Mouse (Mus musculus): ENCODE results near the gene Galnt14. TPM values are rescaled to one million over a fixed set of nuclear protein-coding genes. Genes with fewer than 3 reads are reported as not detected.

Gene Galnt14
- polyA plus RNA-seq, 1 experiment from 2014 or later: 25.2 TPM

- WGBS: 19% methylated on average over 11 of the region's 11 CpGs
- peak; percentile 69; the same call in 1 of the 2 replicates for ATAC-seq
- Histone ChIP-seq H3K4me1 (ENCODE audit: control insufficient read depth, insufficient read depth, low read length) (peaks cover 12% of the 10 kb centered on the region), H3K9ac (ENCODE audit: low read depth, low read length) (peak overlapping the region; percentile 14; the same call in 1 of the 2 replicates), H3K4me3 (ENCODE audit: low read depth, low read length) (no peak overlapping the region), H3K27me3 (ENCODE audit: control insufficient read depth, insufficient read depth, low read depth, low read length) (no peaks in the 10 kb centered on the region), H3K36me3 (ENCODE audit: control insufficient read depth, insufficient read depth, low read length) (no peaks in the 10 kb centered on the region), H3K27ac (ENCODE audit: low read length) (peak overlapping the region; percentile 55; the same call in 1 of the 2 replicates), H3K9me3 (replicated peaks; ENCODE audit: control insufficient read depth, low read length, poor library complexity, severe bottlenecking) (no peaks in the 10 kb centered on the region), H3K4me2 (ENCODE audit: low read length) (peak overlapping the region; percentile 12; the same call in 1 of the 2 replicates)
Measured at GRCm38 (mm10) chr17:73477096-73478076, 232.9 kb downstream of the Galnt14 start.

GRCm38 (mm10) chr17:73474371-73474770, 235.9 kb downstream of the Galnt14 start:
- no peaks in the 10 kb centered on the region for H3K36me3 ChIP-seq (ENCODE audit: control insufficient read depth, insufficient read depth, low read length)
- no peaks in the 10 kb centered on the region for H3K27me3 ChIP-seq (ENCODE audit: control insufficient read depth, insufficient read depth, low read depth, low read length)
- no peaks in the 10 kb centered on the region for H3K9me3 ChIP-seq (replicated peaks; ENCODE audit: control insufficient read depth, low read length, poor library complexity, severe bottlenecking)
- H3K4me3 ChIP-seq (ENCODE audit: low read depth, low read length): no peak overlapping the region
- peaks cover 12% of the 10 kb centered on the region for H3K4me1 ChIP-seq (ENCODE audit: control insufficient read depth, insufficient read depth, low read length)
- H3K4me2 ChIP-seq (ENCODE audit: low read length): no peak overlapping the region
- 33% methylated on average over 7 of the region's 7 CpGs for WGBS
- H3K9ac ChIP-seq (ENCODE audit: low read depth, low read length): no peak overlapping the region
- ATAC-seq: no peak
- H3K27ac ChIP-seq (ENCODE audit: low read length): no peak overlapping the region

- no peak overlapping the region for H3K9ac ChIP-seq (ENCODE audit: low read depth, low read length)
- H3K4me3 ChIP-seq (ENCODE audit: low read depth, low read length): no peak overlapping the region
- ATAC-seq: no peak
- no peaks in the 10 kb centered on the region for H3K36me3 ChIP-seq (ENCODE audit: control insufficient read depth, insufficient read depth, low read length)
- no peaks in the 10 kb centered on the region for H3K27me3 ChIP-seq (ENCODE audit: control insufficient read depth, insufficient read depth, low read depth, low read length)
- peaks cover 12% of the 10 kb centered on the region for H3K4me1 ChIP-seq (ENCODE audit: control insufficient read depth, insufficient read depth, low read length)
- 86% methylated on average over 3 of the region's 3 CpGs for WGBS
- H3K4me2 ChIP-seq (ENCODE audit: low read length): no peak overlapping the region
- H3K27ac ChIP-seq (ENCODE audit: low read length): no peak overlapping the region
- no peaks in the 10 kb centered on the region for H3K9me3 ChIP-seq (replicated peaks; ENCODE audit: control insufficient read depth, low read length, poor library complexity, severe bottlenecking)
Measured at GRCm38 (mm10) chr17:73473012-73473411, 237.2 kb downstream of the Galnt14 start.

- Histone ChIP-seq H3K4me2 (ENCODE audit: low read length) (no peak overlapping the region), H3K9me3 (replicated peaks; ENCODE audit: control insufficient read depth, low read length, poor library complexity, severe bottlenecking) (no peaks in the 10 kb centered on the region), H3K9ac (ENCODE audit: low read depth, low read length) (no peak overlapping the region), H3K27me3 (ENCODE audit: control insufficient read depth, insufficient read depth, low read depth, low read length) (no peaks in the 10 kb centered on the region), H3K27ac (ENCODE audit: low read length) (no peak overlapping the region), H3K4me3 (ENCODE audit: low read depth, low read length) (no peak overlapping the region), H3K4me1 (ENCODE audit: control insufficient read depth, insufficient read depth, low read length) (no peaks in the 10 kb centered on the region), H3K36me3 (ENCODE audit: control insufficient read depth, insufficient read depth, low read length) (no peaks in the 10 kb centered on the region)
- WGBS: 84% methylated on average over 4 of the region's 4 CpGs
- ATAC-seq: no peak
Measured at GRCm38 (mm10) chr17:73460874-73461273, 249.4 kb downstream of the Galnt14 start.

- H3K27me3 ChIP-seq (ENCODE audit: control insufficient read depth, insufficient read depth, low read depth, low read length): no peaks in the 10 kb centered on the region
- H3K36me3 ChIP-seq (ENCODE audit: control insufficient read depth, insufficient read depth, low read length): no peaks in the 10 kb centered on the region
- 79% methylated on average over 4 of the region's 4 CpGs for WGBS
- H3K9ac ChIP-seq (ENCODE audit: low read depth, low read length): no peak overlapping the region
- H3K27ac ChIP-seq (ENCODE audit: low read length): no peak overlapping the region
- H3K4me1 ChIP-seq (ENCODE audit: control insufficient read depth, insufficient read depth, low read length): no peaks in the 10 kb centered on the region
- no peak overlapping the region for H3K4me2 ChIP-seq (ENCODE audit: low read length)
- no peak for ATAC-seq
- no peaks in the 10 kb centered on the region for H3K9me3 ChIP-seq (replicated peaks; ENCODE audit: control insufficient read depth, low read length, poor library complexity, severe bottlenecking)
- no peak overlapping the region for H3K4me3 ChIP-seq (ENCODE audit: low read depth, low read length)
Measured at GRCm38 (mm10) chr17:73458741-73459140, 251.5 kb downstream of the Galnt14 start.

- ATAC-seq: no peak
- Histone ChIP-seq H3K27ac (ENCODE audit: low read length) (no peak overlapping the region), H3K4me2 (ENCODE audit: low read length) (no peak overlapping the region), H3K4me3 (ENCODE audit: low read depth, low read length) (no peak overlapping the region), H3K9ac (ENCODE audit: low read depth, low read length) (no peak overlapping the region), H3K27me3 (ENCODE audit: control insufficient read depth, insufficient read depth, low read depth, low read length) (no peaks in the 10 kb centered on the region), H3K36me3 (ENCODE audit: control insufficient read depth, insufficient read depth, low read length) (no peaks in the 10 kb centered on the region), H3K4me1 (ENCODE audit: control insufficient read depth, insufficient read depth, low read length) (no peaks in the 10 kb centered on the region), H3K9me3 (replicated peaks; ENCODE audit: control insufficient read depth, low read length, poor library complexity, severe bottlenecking) (no peaks in the 10 kb centered on the region)
- WGBS: 94% methylated on average over 2 of the region's 2 CpGs
Measured at GRCm38 (mm10) chr17:73456551-73456950, 253.7 kb downstream of the Galnt14 start.

- no peak overlapping the region for H3K4me2 ChIP-seq (ENCODE audit: low read length)
- 0 out of 2 replicates have a peak, but pooled peaks cover 2% of the 10 kb centered on the region for H3K4me1 ChIP-seq (ENCODE audit: control insufficient read depth, insufficient read depth, low read length)
- no peak overlapping the region for H3K4me3 ChIP-seq (ENCODE audit: low read depth, low read length)
- no peak overlapping the region for H3K9ac ChIP-seq (ENCODE audit: low read depth, low read length)
- 59% methylated on average over 3 of the region's 3 CpGs for WGBS
- no peak for ATAC-seq
- H3K27ac ChIP-seq (ENCODE audit: low read length): no peak overlapping the region
- no peaks in the 10 kb centered on the region for H3K36me3 ChIP-seq (ENCODE audit: control insufficient read depth, insufficient read depth, low read length)
- no peaks in the 10 kb centered on the region for H3K27me3 ChIP-seq (ENCODE audit: control insufficient read depth, insufficient read depth, low read depth, low read length)
- no peaks in the 10 kb centered on the region for H3K9me3 ChIP-seq (replicated peaks; ENCODE audit: control insufficient read depth, low read length, poor library complexity, severe bottlenecking)
Measured at GRCm38 (mm10) chr17:73453646-73454045, 256.6 kb downstream of the Galnt14 start.

GRCm38 (mm10) chr17:73452151-73452760, 258.0 kb downstream of the Galnt14 start:
- H3K9ac ChIP-seq (ENCODE audit: low read depth, low read length): no peak overlapping the region
- no peaks in the 10 kb centered on the region for H3K9me3 ChIP-seq (replicated peaks; ENCODE audit: control insufficient read depth, low read length, poor library complexity, severe bottlenecking)
- 0 out of 2 replicates have a peak, but pooled peaks cover 2% of the 10 kb centered on the region for H3K4me1 ChIP-seq (ENCODE audit: control insufficient read depth, insufficient read depth, low read length)
- no peak overlapping the region for H3K4me3 ChIP-seq (ENCODE audit: low read depth, low read length)
- no peaks in the 10 kb centered on the region for H3K36me3 ChIP-seq (ENCODE audit: control insufficient read depth, insufficient read depth, low read length)
- H3K27ac ChIP-seq (ENCODE audit: low read length): 0 out of 2 replicates have a peak overlapping the region, but pooled peaks have one; percentile 7
- H3K27me3 ChIP-seq (ENCODE audit: control insufficient read depth, insufficient read depth, low read depth, low read length): no peaks in the 10 kb centered on the region
- WGBS: 63% methylated on average over 4 of the region's 4 CpGs
- H3K4me2 ChIP-seq (ENCODE audit: low read length): no peak overlapping the region
- ATAC-seq: peak; percentile 68; the same call in 1 of the 2 replicates

GRCm38 (mm10) chr17:73449104-73449503, 261.1 kb downstream of the Galnt14 start:
- no peak overlapping the region for H3K4me3 ChIP-seq (ENCODE audit: low read depth, low read length)

More at GRCm38 (mm10) chr17:73449104-73449503, 261.1 kb downstream of the Galnt14 start:
- H3K36me3 ChIP-seq (ENCODE audit: control insufficient read depth, insufficient read depth, low read length): no peaks in the 10 kb centered on the region
- no peak overlapping the region for H3K27ac ChIP-seq (ENCODE audit: low read length)
- no peak overlapping the region for H3K4me2 ChIP-seq (ENCODE audit: low read length)
- 0 out of 2 replicates have a peak, but pooled peaks cover 2% of the 10 kb centered on the region for H3K4me1 ChIP-seq (ENCODE audit: control insufficient read depth, insufficient read depth, low read length)
- H3K9ac ChIP-seq (ENCODE audit: low read depth, low read length): no peak overlapping the region
- H3K27me3 ChIP-seq (ENCODE audit: control insufficient read depth, insufficient read depth, low read depth, low read length): no peaks in the 10 kb centered on the region
- ATAC-seq: no peak
- no peaks in the 10 kb centered on the region for H3K9me3 ChIP-seq (replicated peaks; ENCODE audit: control insufficient read depth, low read length, poor library complexity, severe bottlenecking)

Data from midbrain, embryonic 16.5 days (tissue).